8 mouse cellular contexts compared by ENCODE assay signal in genomic region chr3:88536103-88536930, GRCm38 (mm10). TPM values are rescaled to one million over a fixed set of nuclear protein-coding genes. Genes with fewer than 3 reads are reported as not detected.
DNase-seq lines count a peak whose midpoint lies in the region; ATAC-seq lines count a peak whose summit lies in the region.

No protein-coding gene starts in this region.

- H3K4me1 ChIP-seq in hindbrain, embryonic 14.5 days (replicated peaks; ENCODE audit: control insufficient read depth, insufficient read depth, low read length), result peaks cover 59% of the 10 kb centered on the region
- peaks cover 45% of the 10 kb centered on the region for H3K4me1 ChIP-seq in lung, embryonic 16.5 days (replicated peaks; ENCODE audit: control insufficient read depth, insufficient read depth, low read length)

- H3K36me3 ChIP-seq in hindbrain, embryonic 14.5 days (replicated peaks; ENCODE audit: control insufficient read depth, insufficient read depth), result peaks cover 60% of the 10 kb centered on the region
- peaks cover 17% of the 10 kb centered on the region for H3K36me3 ChIP-seq in lung, embryonic 16.5 days (ENCODE audit: control insufficient read depth, insufficient read depth, low read length)

- no peaks in the 10 kb centered on the region for H3K9me3 ChIP-seq in hindbrain, embryonic 14.5 days (ENCODE audit: control insufficient read depth, low read length)
- H3K9me3 ChIP-seq in lung, embryonic 16.5 days (ENCODE audit: control insufficient read depth, low read length), result no peaks in the 10 kb centered on the region

- WGBS in hindbrain, embryonic 14.5 days, result 4% methylated on average over 64 of the region's 64 CpGs
- 4% methylated on average over 64 of the region's 64 CpGs for WGBS in lung, embryonic 16.5 days

- peak; percentile 86 for DNase-seq in adrenal gland, postnatal 14 days
- DNase-seq in cerebellum, postnatal 36 days, result peak; percentile 73 to 82
- peak; percentile 70 for DNase-seq in gastrocnemius, adult 18-20 months (ENCODE audit: low spot score)
- no peak for DNase-seq in hindbrain, embryonic 14.5 days (ENCODE audit: low spot score)
- DNase-seq in layer of hippocampus, postnatal 14 days (ENCODE audit: low spot score in 2 of 2), result peak; percentile 60 to 67
- DNase-seq in right cerebral cortex, adult 2 months (ENCODE audit: low spot score in 2 of 2), result peak; percentile 66 to 83

- H3K4me2 ChIP-seq in hindbrain, embryonic 14.5 days (replicated peaks), result peak overlapping the region; percentile 96
- H3K4me2 ChIP-seq in lung, embryonic 16.5 days (ENCODE audit: low read depth, low read length), result peak overlapping the region; percentile 65

- no peaks in the 10 kb centered on the region for H3K27me3 ChIP-seq in hindbrain, embryonic 14.5 days (ENCODE audit: control insufficient read depth, insufficient read depth, low read length)
- no peaks in the 10 kb centered on the region for H3K27me3 ChIP-seq in lung, embryonic 16.5 days (ENCODE audit: control insufficient read depth, insufficient read depth, low read depth, low read length)

- H3K4me3 ChIP-seq in hindbrain, embryonic 14.5 days (replicated peaks; ENCODE audit: low read length), result peak overlapping the region; percentile 93
- H3K4me3 ChIP-seq in lung, embryonic 16.5 days (ENCODE audit: low read length), result peak overlapping the region; percentile 38

- H3K27ac ChIP-seq in hindbrain, embryonic 14.5 days, result 0 out of 2 replicates have a peak overlapping the region, but pooled peaks have one; percentile 11
- H3K27ac ChIP-seq in lung, embryonic 16.5 days (ENCODE audit: low read length), result peak overlapping the region; percentile 66

- no peak for ATAC-seq in hindbrain, embryonic 14.5 days (ENCODE audit: low FRiP score)
- ATAC-seq in lung, embryonic 16.5 days (ENCODE audit: low read depth), result peak; percentile 48
- ATAC-seq in erythroid progenitor cell, adult 5-6 weeks (replicated peaks; ENCODE audit: low FRiP score, poor library complexity, severe bottlenecking), result no peak

- peak overlapping the region; percentile 100 for H3K9ac ChIP-seq in hindbrain, embryonic 14.5 days
- H3K9ac ChIP-seq in lung, embryonic 16.5 days (ENCODE audit: low read length), result peak overlapping the region; percentile 54

RNA-seq across cellular contexts. Expression of gene Mex3a, which starts 4.1 kb away (rescaled TPM):
- total RNA-seq in adrenal gland, postnatal 14 days (2021), result 4.2 and 4.4 TPM in 2 replicates
- total RNA-seq in gastrocnemius, adult 18-20 months (2021), result under 1 TPM; 0.17 to 0.18 TPM
- polyA plus RNA-seq in hindbrain, embryonic 14.5 days (2014; fragmentation: Nextera tagmentation; extraction: Ambion mirVana), result 30.8 and 31.0 TPM in 2 replicates
- 10 to 100 TPM in 1 of 2 experiments, 1 to 10 TPM in 1; 9.0 to 10.7 TPM for total RNA-seq in layer of hippocampus, postnatal 14 days (2021)
- 13.1 and 13.5 TPM in 2 replicates for polyA plus RNA-seq in lung, embryonic 16.5 days (2015; fragmentation: Nextera tagmentation; extraction: Ambion mirVana)
- total RNA-seq in erythroid progenitor cell, adult 5-6 weeks (2015; ENCODE audit: low replicate concordance), result 0.42 TPM in 1 of 2 replicates, not detected in the other
- 0.08 and 0.26 TPM in 2 replicates for total RNA-seq in erythroid progenitor cell, adult 5-6 weeks (2017; ENCODE audit: low replicate concordance)

RNA-seq across cellular contexts. Expression of gene Rab25, which starts 11.8 kb away (rescaled TPM):
- total RNA-seq in adrenal gland, postnatal 14 days (2021), result not detected in 2 replicates
- not detected for total RNA-seq in gastrocnemius, adult 18-20 months (2021)
- polyA plus RNA-seq in hindbrain, embryonic 14.5 days (2014; fragmentation: Nextera tagmentation; extraction: Ambion mirVana), result 0.20 TPM in 1 of 2 replicates, not detected in the other
- total RNA-seq in layer of hippocampus, postnatal 14 days (2021), result not detected
- polyA plus RNA-seq in lung, embryonic 16.5 days (2015; fragmentation: Nextera tagmentation; extraction: Ambion mirVana), result 48.0 and 61.2 TPM in 2 replicates
- not detected in 2 replicates for total RNA-seq in erythroid progenitor cell, adult 5-6 weeks (2015; ENCODE audit: low replicate concordance)
- total RNA-seq in erythroid progenitor cell, adult 5-6 weeks (2017; ENCODE audit: low replicate concordance), result not detected in 2 replicates

RNA-seq across cellular contexts. Expression of gene Lamtor2, which starts 16.6 kb away (rescaled TPM):
- total RNA-seq in adrenal gland, postnatal 14 days (2021), result 133 and 138 TPM in 2 replicates
- total RNA-seq in gastrocnemius, adult 18-20 months (2021), result 10 to 100 TPM; 90.8 to 95.9 TPM
- polyA plus RNA-seq in hindbrain, embryonic 14.5 days (2014; fragmentation: Nextera tagmentation; extraction: Ambion mirVana), result 102 and 107 TPM in 2 replicates
- total RNA-seq in layer of hippocampus, postnatal 14 days (2021), result 100 to 1,000 TPM in 1 of 2 experiments, 10 to 100 TPM in 1; 96.1 to 113 TPM
- 169 and 183 TPM in 2 replicates for polyA plus RNA-seq in lung, embryonic 16.5 days (2015; fragmentation: Nextera tagmentation; extraction: Ambion mirVana)
- total RNA-seq in erythroid progenitor cell, adult 5-6 weeks (2015; ENCODE audit: low replicate concordance), result 9.0 and 12.6 TPM in 2 replicates
- 7.7 and 23.3 TPM in 2 replicates for total RNA-seq in erythroid progenitor cell, adult 5-6 weeks (2017; ENCODE audit: low replicate concordance)

RNA-seq across cellular contexts. Expression of gene Ubqln4, which starts 17.2 kb away (rescaled TPM):
- 70.3 and 75.3 TPM in 2 replicates for total RNA-seq in adrenal gland, postnatal 14 days (2021)
- total RNA-seq in gastrocnemius, adult 18-20 months (2021), result 10 to 100 TPM; 86.3 to 89.9 TPM
- polyA plus RNA-seq in hindbrain, embryonic 14.5 days (2014; fragmentation: Nextera tagmentation; extraction: Ambion mirVana), result 42.9 and 53.6 TPM in 2 replicates
- 10 to 100 TPM; 77.3 to 81.8 TPM for total RNA-seq in layer of hippocampus, postnatal 14 days (2021)
- 39.3 and 41.8 TPM in 2 replicates for polyA plus RNA-seq in lung, embryonic 16.5 days (2015; fragmentation: Nextera tagmentation; extraction: Ambion mirVana)
- 8.6 and 10.1 TPM in 2 replicates for total RNA-seq in erythroid progenitor cell, adult 5-6 weeks (2015; ENCODE audit: low replicate concordance)
- 6.3 and 7.6 TPM in 2 replicates for total RNA-seq in erythroid progenitor cell, adult 5-6 weeks (2017; ENCODE audit: low replicate concordance)

RNA-seq across cellular contexts. Expression of gene Lmna, which starts 26.6 kb away (rescaled TPM):
- total RNA-seq in adrenal gland, postnatal 14 days (2021), result 97.6 and 99.3 TPM in 2 replicates
- 10 to 100 TPM; 68.3 to 89.6 TPM for total RNA-seq in gastrocnemius, adult 18-20 months (2021)
- 44.3 and 47.3 TPM in 2 replicates for polyA plus RNA-seq in hindbrain, embryonic 14.5 days (2014; fragmentation: Nextera tagmentation; extraction: Ambion mirVana)
- 10 to 100 TPM; 42.0 to 49.3 TPM for total RNA-seq in layer of hippocampus, postnatal 14 days (2021)
- polyA plus RNA-seq in lung, embryonic 16.5 days (2015; fragmentation: Nextera tagmentation; extraction: Ambion mirVana), result 148 and 150 TPM in 2 replicates
- 31.7 and 48.2 TPM in 2 replicates for total RNA-seq in erythroid progenitor cell, adult 5-6 weeks (2015; ENCODE audit: low replicate concordance)
- total RNA-seq in erythroid progenitor cell, adult 5-6 weeks (2017; ENCODE audit: low replicate concordance), result 182 and 260 TPM in 2 replicates
